Mouse (Mus musculus): ENCODE results near the gene Mrc1. TPM values are rescaled to one million over a fixed set of nuclear protein-coding genes. Genes with fewer than 3 reads are reported as not detected.

Mrc1 gene
- polyA plus RNA-seq, 1 experiment from 2014 or later: 4.9 TPM

DNA sequence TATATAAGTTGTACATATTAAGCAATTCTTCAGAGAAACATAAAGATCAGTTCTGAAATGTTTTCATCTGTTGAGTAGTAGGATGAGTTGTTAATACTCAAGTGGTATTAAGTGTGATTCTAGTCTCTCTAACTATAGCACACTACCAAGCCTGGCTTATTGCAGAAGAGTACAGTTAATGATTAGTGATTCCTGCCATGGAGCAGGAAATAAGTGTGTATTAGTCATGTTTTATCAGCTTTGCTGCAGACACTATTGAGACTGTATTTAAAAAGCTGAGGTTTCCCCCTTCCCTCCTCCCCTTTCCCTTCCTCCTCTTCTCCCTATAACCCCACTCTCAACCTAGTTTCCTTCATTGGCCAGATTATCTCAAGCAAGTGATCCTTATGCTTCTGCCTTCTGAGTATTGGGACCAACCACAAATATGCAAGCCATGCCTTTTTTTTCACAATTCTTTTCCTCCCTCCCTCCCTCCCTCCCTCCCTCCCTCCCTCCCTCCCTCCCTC, 29.2 kb downstream of the Mrc1 start:
- Histone ChIP-seq H3K9ac (ENCODE audit: low read length) (no peak overlapping the region), H3K4me1 (ENCODE audit: control insufficient read depth, insufficient read depth, low read length) (no peaks in the 10 kb centered on the region), H3K36me3 (ENCODE audit: control insufficient read depth, insufficient read depth) (no peaks in the 10 kb centered on the region), H3K4me3 (ENCODE audit: low read length) (no peak overlapping the region), H3K9me3 (replicated peaks; ENCODE audit: control insufficient read depth, low read length) (no peaks in the 10 kb centered on the region), H3K27me3 (ENCODE audit: control insufficient read depth, insufficient read depth, low read length) (no peaks in the 10 kb centered on the region), H3K27ac (ENCODE audit: low read length) (no peak overlapping the region), H3K4me2 (ENCODE audit: low read depth, low read length) (no peak overlapping the region)
- no peak for ATAC-seq (replicated peaks; ENCODE audit: extremely low read depth, insufficient read depth, low FRiP score)

GRCm38 (mm10) chr2:14262090-14262489, 32.9 kb downstream of the Mrc1 start:
- 74% methylated on average over 1 of the region's 1 CpGs for WGBS
- Histone ChIP-seq H3K4me3 (ENCODE audit: low read length) (no peak overlapping the region), H3K4me2 (ENCODE audit: low read depth, low read length) (no peak overlapping the region), H3K9ac (ENCODE audit: low read length) (no peak overlapping the region), H3K36me3 (ENCODE audit: control insufficient read depth, insufficient read depth) (no peaks in the 10 kb centered on the region), H3K27ac (ENCODE audit: low read length) (no peak overlapping the region), H3K9me3 (replicated peaks; ENCODE audit: control insufficient read depth, low read length) (no peaks in the 10 kb centered on the region), H3K27me3 (ENCODE audit: control insufficient read depth, insufficient read depth, low read length) (no peaks in the 10 kb centered on the region), H3K4me1 (ENCODE audit: control insufficient read depth, insufficient read depth, low read length) (no peaks in the 10 kb centered on the region)
- ATAC-seq (replicated peaks; ENCODE audit: extremely low read depth, insufficient read depth, low FRiP score): no peak

GRCm38 (mm10) chr2:14269160-14269559, 40.0 kb downstream of the Mrc1 start:
- no peaks in the 10 kb centered on the region for H3K9me3 ChIP-seq (replicated peaks; ENCODE audit: control insufficient read depth, low read length)
- no peaks in the 10 kb centered on the region for H3K4me1 ChIP-seq (ENCODE audit: control insufficient read depth, insufficient read depth, low read length)
- no peaks in the 10 kb centered on the region for H3K27me3 ChIP-seq (ENCODE audit: control insufficient read depth, insufficient read depth, low read length)
- no peak overlapping the region for H3K27ac ChIP-seq (ENCODE audit: low read length)
- WGBS: 56% methylated on average over 1 of the region's 1 CpGs
- no peak overlapping the region for H3K4me3 ChIP-seq (ENCODE audit: low read length)
- H3K36me3 ChIP-seq (ENCODE audit: control insufficient read depth, insufficient read depth): no peaks in the 10 kb centered on the region
- no peak overlapping the region for H3K9ac ChIP-seq (ENCODE audit: low read length)
- no peak for ATAC-seq (replicated peaks; ENCODE audit: extremely low read depth, insufficient read depth, low FRiP score)
- H3K4me2 ChIP-seq (ENCODE audit: low read depth, low read length): no peak overlapping the region

DNA sequence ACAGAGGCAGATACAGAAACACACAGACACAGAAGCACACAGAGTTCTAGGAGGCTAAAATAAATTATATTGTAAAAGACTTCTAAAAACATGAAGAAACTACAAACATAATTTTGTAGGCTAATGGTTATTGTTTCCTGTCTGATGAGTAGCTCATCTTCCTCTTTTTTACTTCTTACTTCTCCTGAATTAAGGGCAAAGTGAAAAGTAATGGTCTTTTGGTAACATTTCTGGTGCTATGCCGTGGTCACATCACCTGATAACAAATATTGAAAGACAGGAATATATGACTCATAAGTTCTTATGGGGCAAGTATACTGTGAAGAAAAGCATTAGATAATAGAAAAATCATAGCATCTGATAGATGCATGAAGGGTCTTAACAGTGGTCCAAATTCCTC, 42.9 kb downstream of the Mrc1 start:
- ATAC-seq (replicated peaks; ENCODE audit: extremely low read depth, insufficient read depth, low FRiP score): no peak

DNA sequence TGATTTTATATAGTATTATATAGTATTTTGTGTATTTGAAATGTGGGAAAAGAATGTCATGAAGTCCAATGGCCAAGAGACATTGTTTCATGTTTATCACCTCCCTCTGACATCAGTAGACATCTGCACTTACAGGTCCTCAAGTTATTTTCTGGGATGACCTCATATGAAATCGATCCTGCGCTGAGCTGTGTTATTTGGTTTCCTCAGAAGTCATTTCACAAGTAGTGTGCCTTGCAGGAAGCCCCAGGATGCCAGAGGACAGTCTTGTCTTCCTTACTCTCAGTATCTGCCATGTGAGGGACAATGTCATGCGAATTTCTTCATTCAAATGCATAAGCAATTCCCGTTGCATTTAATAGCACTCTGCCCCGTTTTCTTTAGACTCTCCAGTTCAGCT, 46.6 kb downstream of the Mrc1 start:
- WGBS: 65% methylated on average over 5 of the region's 5 CpGs
- Histone ChIP-seq H3K4me3 (ENCODE audit: low read length) (no peak overlapping the region), H3K27me3 (ENCODE audit: control insufficient read depth, insufficient read depth, low read length) (no peaks in the 10 kb centered on the region), H3K9me3 (replicated peaks; ENCODE audit: control insufficient read depth, low read length) (no peaks in the 10 kb centered on the region), H3K4me2 (ENCODE audit: low read depth, low read length) (no peak overlapping the region), H3K4me1 (ENCODE audit: control insufficient read depth, insufficient read depth, low read length) (no peaks in the 10 kb centered on the region), H3K27ac (ENCODE audit: low read length) (no peak overlapping the region), H3K36me3 (ENCODE audit: control insufficient read depth, insufficient read depth) (no peaks in the 10 kb centered on the region), H3K9ac (ENCODE audit: low read length) (no peak overlapping the region)
- no peak for ATAC-seq (replicated peaks; ENCODE audit: extremely low read depth, insufficient read depth, low FRiP score)

More for the DNA sequence above, 42.9 kb downstream of the Mrc1 start:
- Histone ChIP-seq H3K27ac (ENCODE audit: low read length) (no peak overlapping the region), H3K4me3 (ENCODE audit: low read length) (no peak overlapping the region), H3K9ac (ENCODE audit: low read length) (no peak overlapping the region), H3K9me3 (replicated peaks; ENCODE audit: control insufficient read depth, low read length) (no peaks in the 10 kb centered on the region), H3K4me1 (ENCODE audit: control insufficient read depth, insufficient read depth, low read length) (no peaks in the 10 kb centered on the region), H3K36me3 (ENCODE audit: control insufficient read depth, insufficient read depth) (no peaks in the 10 kb centered on the region), H3K4me2 (ENCODE audit: low read depth, low read length) (no peak overlapping the region), H3K27me3 (ENCODE audit: control insufficient read depth, insufficient read depth, low read length) (no peaks in the 10 kb centered on the region)
- 74% methylated on average over 1 of the region's 1 CpGs for WGBS

- Histone ChIP-seq H3K4me1 (ENCODE audit: control insufficient read depth, insufficient read depth, low read length) (no peaks in the 10 kb centered on the region), H3K9ac (ENCODE audit: low read length) (no peak overlapping the region), H3K9me3 (replicated peaks; ENCODE audit: control insufficient read depth, low read length) (no peaks in the 10 kb centered on the region), H3K36me3 (ENCODE audit: control insufficient read depth, insufficient read depth) (no peaks in the 10 kb centered on the region), H3K27me3 (ENCODE audit: control insufficient read depth, insufficient read depth, low read length) (no peaks in the 10 kb centered on the region), H3K4me3 (ENCODE audit: low read length) (no peak overlapping the region), H3K4me2 (ENCODE audit: low read depth, low read length) (no peak overlapping the region), H3K27ac (ENCODE audit: low read length) (no peak overlapping the region)
- no peak for ATAC-seq (replicated peaks; ENCODE audit: extremely low read depth, insufficient read depth, low FRiP score)
- 77% methylated on average over 2 of the region's 2 CpGs for WGBS
These were observed 50.1 kb downstream of the Mrc1 start for GRCm38 (mm10) chr2:14279256-14279655.

GRCm38 (mm10) chr2:14279795-14280194, 50.6 kb downstream of the Mrc1 start:
- no peaks in the 10 kb centered on the region for H3K27me3 ChIP-seq (ENCODE audit: control insufficient read depth, insufficient read depth, low read length)
- no peak overlapping the region for H3K4me2 ChIP-seq (ENCODE audit: low read depth, low read length)
- H3K9ac ChIP-seq (ENCODE audit: low read length): no peak overlapping the region
- no peaks in the 10 kb centered on the region for H3K4me1 ChIP-seq (ENCODE audit: control insufficient read depth, insufficient read depth, low read length)
- no peaks in the 10 kb centered on the region for H3K9me3 ChIP-seq (replicated peaks; ENCODE audit: control insufficient read depth, low read length)
- no peak overlapping the region for H3K27ac ChIP-seq (ENCODE audit: low read length)
- H3K36me3 ChIP-seq (ENCODE audit: control insufficient read depth, insufficient read depth): no peaks in the 10 kb centered on the region
- no peak for ATAC-seq (replicated peaks; ENCODE audit: extremely low read depth, insufficient read depth, low FRiP score)
- no peak overlapping the region for H3K4me3 ChIP-seq (ENCODE audit: low read length)
- WGBS: 66% methylated on average over 6 of the region's 6 CpGs

DNA sequence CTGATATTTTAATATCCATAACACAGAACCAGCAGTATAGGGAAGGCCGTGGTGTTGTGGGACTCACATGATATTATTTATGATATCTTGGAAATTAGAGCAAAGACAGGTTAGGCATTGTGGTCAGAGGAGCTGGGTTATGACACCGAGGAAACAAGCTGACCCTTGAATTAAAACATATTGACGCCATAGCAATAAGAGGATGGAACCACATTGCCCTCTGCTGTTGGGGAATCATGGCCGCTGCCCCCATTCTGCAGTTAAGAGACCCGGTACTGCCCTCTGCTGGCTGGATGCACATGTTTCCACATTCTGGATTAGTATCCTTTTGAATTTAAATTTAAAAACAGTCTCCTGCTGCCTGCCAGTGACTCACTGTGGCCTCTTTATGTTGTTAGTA, 66.1 kb downstream of the Mrc1 start:
- WGBS: 35% methylated on average over 5 of the region's 5 CpGs
- Histone ChIP-seq H3K4me2 (ENCODE audit: low read depth, low read length) (no peak overlapping the region), H3K4me1 (ENCODE audit: control insufficient read depth, insufficient read depth, low read length) (no peaks in the 10 kb centered on the region), H3K9me3 (replicated peaks; ENCODE audit: control insufficient read depth, low read length) (no peaks in the 10 kb centered on the region), H3K27me3 (ENCODE audit: control insufficient read depth, insufficient read depth, low read length) (no peaks in the 10 kb centered on the region), H3K36me3 (ENCODE audit: control insufficient read depth, insufficient read depth) (no peaks in the 10 kb centered on the region), H3K4me3 (ENCODE audit: low read length) (no peak overlapping the region), H3K27ac (ENCODE audit: low read length) (no peak overlapping the region), H3K9ac (ENCODE audit: low read length) (no peak overlapping the region)
- no peak for ATAC-seq (replicated peaks; ENCODE audit: extremely low read depth, insufficient read depth, low FRiP score)

GRCm38 (mm10) chr2:14312505-14313380, 83.6 kb downstream of the Mrc1 start:
- H3K27me3 ChIP-seq (ENCODE audit: control insufficient read depth, insufficient read depth, low read length): no peaks in the 10 kb centered on the region
- no peak overlapping the region for H3K27ac ChIP-seq (ENCODE audit: low read length)
- H3K36me3 ChIP-seq (ENCODE audit: control insufficient read depth, insufficient read depth): no peaks in the 10 kb centered on the region
- WGBS: 77% methylated on average over 4 of the region's 4 CpGs
- no peak overlapping the region for H3K9ac ChIP-seq (ENCODE audit: low read length)
- H3K4me3 ChIP-seq (ENCODE audit: low read length): no peak overlapping the region
- peaks cover 4% of the 10 kb centered on the region; the same call in 1 of the 2 replicates for H3K9me3 ChIP-seq (replicated peaks; ENCODE audit: control insufficient read depth, low read length)
- H3K4me2 ChIP-seq (ENCODE audit: low read depth, low read length): no peak overlapping the region
- no peaks in the 10 kb centered on the region for H3K4me1 ChIP-seq (ENCODE audit: control insufficient read depth, insufficient read depth, low read length)
- ATAC-seq (replicated peaks; ENCODE audit: extremely low read depth, insufficient read depth, low FRiP score): no peak

Data from heart, embryonic 16.5 days (tissue).